Mouse (Mus musculus): Measurements from ENCODE around the gene Abtb2. TPM values are rescaled to one million over a fixed set of nuclear protein-coding genes. Genes with fewer than 3 reads are reported as not detected.

Abtb2 gene
- total and polyA plus RNA-seq, 2 experiments, result 6.5 to 15.1 TPM

DNA sequence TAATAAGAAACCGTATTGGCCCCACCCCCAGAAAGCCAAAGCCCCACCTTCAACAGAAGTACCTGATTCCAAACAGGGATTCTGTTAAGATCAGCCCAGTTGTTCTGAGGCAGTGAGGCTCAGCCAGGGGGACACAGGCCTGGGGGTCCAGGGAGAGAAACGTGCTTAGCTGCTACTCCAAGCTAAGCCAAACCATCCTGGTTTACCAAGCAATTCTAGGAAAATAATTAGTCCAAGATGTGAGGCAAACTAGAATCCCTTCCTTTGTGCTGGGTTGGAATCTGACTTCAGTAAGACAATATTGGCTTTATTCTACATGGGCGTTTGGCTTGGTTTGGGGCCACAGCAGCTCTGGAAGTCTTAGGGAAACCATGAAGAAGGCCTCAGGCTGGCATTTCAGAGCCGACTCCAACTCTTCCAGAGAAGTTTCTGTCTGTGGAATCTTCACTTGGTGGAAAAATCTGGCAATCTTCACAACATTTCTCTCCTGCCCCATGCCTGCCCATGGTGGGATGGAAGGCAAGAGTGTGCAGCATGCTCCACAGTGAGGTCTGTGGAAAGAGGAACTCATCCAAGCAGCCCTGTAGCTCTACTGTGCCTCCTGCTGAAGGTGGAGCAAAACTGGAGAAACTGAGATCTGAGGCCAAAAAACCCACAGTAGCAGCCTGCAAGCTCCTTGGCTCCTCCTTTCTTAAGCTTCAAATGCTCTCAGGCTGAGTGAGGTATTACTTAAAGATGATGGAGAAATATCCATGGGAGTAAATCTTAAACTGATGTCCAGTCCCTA lies 128.9 kb downstream of the Abtb2 start:
- H3K4me1 ChIP-seq (ENCODE audit: control insufficient read depth, insufficient read depth, low read length), result peaks cover 3% of the 10 kb centered on the region; the same call in 1 of the 2 replicates

DNA sequence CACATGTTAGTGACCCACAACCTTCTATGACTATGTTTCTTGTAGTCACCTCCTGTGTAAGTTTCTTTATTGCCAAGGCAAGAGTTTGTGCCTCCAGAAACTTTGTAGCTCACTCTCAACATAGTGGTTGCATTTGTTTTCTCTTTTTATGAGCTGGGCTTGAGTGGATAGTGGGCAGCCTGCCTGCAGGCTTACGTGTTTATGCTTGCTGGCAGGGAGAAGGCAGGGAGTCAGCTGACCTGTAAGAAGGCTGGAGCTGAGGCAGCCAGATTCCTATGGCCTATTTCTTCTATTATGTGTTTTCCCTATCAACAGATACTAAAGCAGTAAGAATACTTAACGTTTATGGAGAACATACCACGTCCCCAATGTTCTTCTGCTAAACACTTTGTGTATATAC lies 130.1 kb downstream of the Abtb2 start:
- Histone ChIP-seq H3K27ac (replicated peaks; ENCODE audit: insufficient read depth, low read depth, low read length) (no peak overlapping the region), H3K9ac (ENCODE audit: low read depth, low read length) (no peak overlapping the region), H3K79me2 (ENCODE audit: control insufficient read depth, insufficient read depth, low read length) (no peaks in the 10 kb centered on the region), H3K4me3 (ENCODE audit: insufficient read depth, low read depth, low read length) (no peak overlapping the region), H3K36me3 (ENCODE audit: control insufficient read depth, insufficient read depth, low read length) (0 out of 2 replicates have a peak, but pooled peaks cover 2% of the 10 kb centered on the region), H3K27me3 (ENCODE audit: control insufficient read depth, insufficient read depth, low read length) (no peaks in the 10 kb centered on the region), H3K4me1 (ENCODE audit: control insufficient read depth, insufficient read depth, low read length) (no peaks in the 10 kb centered on the region)
- no peak for TF ChIP-seq CTCF (IDR thresholded peaks at IDR 0.05; ENCODE audit: low read depth, low read length)
- no peak for TF ChIP-seq POLR2A (IDR thresholded peaks at IDR 0.05; ENCODE audit: extremely low read depth, insufficient read depth, low read length)
- 57% methylated on average over 3 of the region's 3 CpGs for WGBS
- DNase-seq (ENCODE audit: extremely low read depth, low read depth, low spot score), result peak; percentile 61

More for the DNA sequence above, 128.9 kb downstream of the Abtb2 start:
- no peaks in the 10 kb centered on the region for H3K27me3 ChIP-seq (ENCODE audit: control insufficient read depth, insufficient read depth, low read length)
- TF ChIP-seq POLR2A (IDR thresholded peaks at IDR 0.05; ENCODE audit: extremely low read depth, insufficient read depth, low read length) (no peak), CTCF (IDR thresholded peaks at IDR 0.05; ENCODE audit: low read depth, low read length) (no peak)
- H3K4me3 ChIP-seq (ENCODE audit: insufficient read depth, low read depth, low read length), result no peak overlapping the region
- H3K27ac ChIP-seq (replicated peaks; ENCODE audit: insufficient read depth, low read depth, low read length), result no peak overlapping the region
- 88% methylated on average over 4 of the region's 4 CpGs for WGBS
- H3K36me3 ChIP-seq (ENCODE audit: control insufficient read depth, insufficient read depth, low read length), result no peaks in the 10 kb centered on the region
- no peak overlapping the region for H3K9ac ChIP-seq (ENCODE audit: low read depth, low read length)
- H3K79me2 ChIP-seq (ENCODE audit: control insufficient read depth, insufficient read depth, low read length), result no peaks in the 10 kb centered on the region
- no peak for DNase-seq (ENCODE audit: extremely low read depth, low read depth, low spot score)

DNA sequence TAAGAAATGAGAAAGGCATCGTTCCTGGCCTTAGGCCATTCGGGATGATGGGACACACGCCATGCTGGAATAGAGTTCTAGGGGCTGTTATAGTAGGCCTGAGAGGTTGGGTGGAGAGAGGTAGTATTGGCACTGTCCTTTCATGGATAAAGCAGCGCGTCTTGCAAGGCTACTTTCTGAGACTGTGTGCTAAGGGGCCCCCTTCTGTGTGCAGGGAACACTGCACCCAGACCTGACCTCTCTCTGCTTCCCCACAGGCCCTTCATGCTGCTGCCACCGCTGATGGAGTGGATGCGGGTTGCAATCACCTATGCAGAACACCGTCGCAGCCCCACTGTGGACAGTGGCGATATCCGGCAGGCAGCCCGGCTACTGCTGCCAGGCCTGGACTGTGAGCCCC lies 134.4 kb downstream of the Abtb2 start:
- H3K27ac ChIP-seq (replicated peaks; ENCODE audit: insufficient read depth, low read depth, low read length), result no peak overlapping the region
- peaks cover 3% of the 10 kb centered on the region; the same call in 1 of the 2 replicates for H3K36me3 ChIP-seq (ENCODE audit: control insufficient read depth, insufficient read depth, low read length)
- 0 out of 2 replicates have a peak, but pooled peaks have one; percentile 12 for TF ChIP-seq CTCF (IDR thresholded peaks at IDR 0.05; ENCODE audit: low read depth, low read length)
- TF ChIP-seq POLR2A (IDR thresholded peaks at IDR 0.05; ENCODE audit: extremely low read depth, insufficient read depth, low read length), result no peak
- H3K9ac ChIP-seq (ENCODE audit: low read depth, low read length), result no peak overlapping the region
- no peaks in the 10 kb centered on the region for H3K79me2 ChIP-seq (ENCODE audit: control insufficient read depth, insufficient read depth, low read length)
- H3K4me1 ChIP-seq (ENCODE audit: control insufficient read depth, insufficient read depth, low read length), result peaks cover 2% of the 10 kb centered on the region; the same call in 1 of the 2 replicates
- H3K27me3 ChIP-seq (ENCODE audit: control insufficient read depth, insufficient read depth, low read length), result no peaks in the 10 kb centered on the region
- DNase-seq (ENCODE audit: extremely low read depth, low read depth, low spot score), result no peak
- 94% methylated on average over 12 of the region's 12 CpGs for WGBS
- no peak overlapping the region for H3K4me3 ChIP-seq (ENCODE audit: insufficient read depth, low read depth, low read length)

DNA sequence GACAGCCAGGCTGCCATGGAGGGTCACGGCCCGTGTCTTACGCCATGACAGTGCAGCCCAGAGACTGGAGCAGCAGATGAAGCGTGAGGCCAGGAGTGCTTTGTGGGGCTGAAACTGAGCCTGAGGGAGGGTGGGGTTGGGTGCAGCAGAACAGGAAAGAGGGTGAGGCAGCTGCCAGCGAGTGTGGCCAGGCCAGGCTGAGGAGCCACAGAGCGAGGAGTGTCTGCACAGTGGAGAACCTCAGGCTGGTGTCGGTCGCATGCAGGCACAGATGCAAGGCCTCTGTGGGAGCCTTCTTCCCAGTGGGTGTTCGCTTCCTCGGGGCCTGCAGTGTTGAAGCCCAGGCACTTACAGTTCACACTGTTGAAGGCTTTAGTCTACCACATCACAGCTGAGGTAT lies 137.2 kb downstream of the Abtb2 start:
- Histone ChIP-seq H3K27ac (replicated peaks; ENCODE audit: insufficient read depth, low read depth, low read length) (no peak overlapping the region), H3K4me1 (ENCODE audit: control insufficient read depth, insufficient read depth, low read length) (peaks cover 10% of the 10 kb centered on the region), H3K9ac (ENCODE audit: low read depth, low read length) (no peak overlapping the region), H3K4me3 (ENCODE audit: insufficient read depth, low read depth, low read length) (no peak overlapping the region), H3K79me2 (ENCODE audit: control insufficient read depth, insufficient read depth, low read length) (no peaks in the 10 kb centered on the region), H3K27me3 (ENCODE audit: control insufficient read depth, insufficient read depth, low read length) (no peaks in the 10 kb centered on the region), H3K36me3 (ENCODE audit: control insufficient read depth, insufficient read depth, low read length) (peaks cover 3% of the 10 kb centered on the region; the same call in 1 of the 2 replicates)
- DNase-seq (ENCODE audit: extremely low read depth, low read depth, low spot score), result no peak
- TF ChIP-seq CTCF (IDR thresholded peaks at IDR 0.05; ENCODE audit: low read depth, low read length) (no peak), POLR2A (IDR thresholded peaks at IDR 0.05; ENCODE audit: extremely low read depth, insufficient read depth, low read length) (no peak)
- 72% methylated on average over 10 of the region's 10 CpGs for WGBS

DNA sequence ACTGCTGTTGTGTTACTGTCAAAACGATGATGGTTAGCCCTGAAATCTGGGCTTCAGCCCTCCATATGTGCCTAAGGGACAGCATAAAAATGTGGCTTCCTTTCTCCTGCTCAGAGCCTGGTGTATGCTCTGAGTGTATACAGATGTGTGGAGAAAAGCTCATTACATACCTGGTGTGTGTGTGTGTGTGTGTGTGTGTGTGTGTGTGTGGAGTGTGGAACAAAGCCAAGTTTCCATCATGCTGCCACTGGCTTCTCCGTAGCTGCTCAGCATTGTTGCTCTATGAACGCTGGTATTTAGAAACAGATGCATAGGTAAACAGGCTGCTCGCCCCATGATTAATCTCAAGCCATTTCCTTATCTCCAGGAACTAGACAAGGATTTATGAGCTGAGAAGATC lies 137.8 kb downstream of the Abtb2 start:
- Histone ChIP-seq H3K27ac (replicated peaks; ENCODE audit: insufficient read depth, low read depth, low read length) (no peak overlapping the region), H3K27me3 (ENCODE audit: control insufficient read depth, insufficient read depth, low read length) (no peaks in the 10 kb centered on the region), H3K4me1 (ENCODE audit: control insufficient read depth, insufficient read depth, low read length) (peaks cover 10% of the 10 kb centered on the region), H3K4me3 (ENCODE audit: insufficient read depth, low read depth, low read length) (no peak overlapping the region), H3K9ac (ENCODE audit: low read depth, low read length) (no peak overlapping the region), H3K79me2 (ENCODE audit: control insufficient read depth, insufficient read depth, low read length) (no peaks in the 10 kb centered on the region), H3K36me3 (ENCODE audit: control insufficient read depth, insufficient read depth, low read length) (peaks cover 3% of the 10 kb centered on the region; the same call in 1 of the 2 replicates)
- WGBS, result 64% methylated on average over 4 of the region's 4 CpGs
- no peak for DNase-seq (ENCODE audit: extremely low read depth, low read depth, low spot score)
- no peak for TF ChIP-seq CTCF (IDR thresholded peaks at IDR 0.05; ENCODE audit: low read depth, low read length)
- no peak for TF ChIP-seq POLR2A (IDR thresholded peaks at IDR 0.05; ENCODE audit: extremely low read depth, insufficient read depth, low read length)

DNA sequence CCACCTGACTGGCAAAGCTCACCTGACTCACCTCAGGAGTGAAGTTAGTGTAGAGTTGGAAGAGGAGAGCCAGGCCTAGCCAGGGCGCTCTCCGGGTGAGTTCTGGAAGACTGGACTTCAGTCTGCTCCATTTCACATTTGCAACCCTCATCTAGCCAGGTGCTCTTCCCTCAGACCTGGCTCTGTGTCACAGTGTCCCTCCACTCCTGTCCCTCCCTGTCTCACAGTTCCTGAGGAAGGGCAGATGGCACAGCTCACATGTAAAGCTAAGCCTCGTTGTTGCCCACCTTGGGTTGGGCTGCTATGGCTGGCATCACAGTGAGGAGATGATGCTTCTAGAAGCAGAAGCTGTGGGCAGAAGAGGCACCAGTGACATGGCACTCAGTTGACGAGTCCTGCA lies 139.7 kb downstream of the Abtb2 start:
- no peaks in the 10 kb centered on the region for H3K27me3 ChIP-seq (ENCODE audit: control insufficient read depth, insufficient read depth, low read length)
- no peak for TF ChIP-seq POLR2A (IDR thresholded peaks at IDR 0.05; ENCODE audit: extremely low read depth, insufficient read depth, low read length)
- no peak for TF ChIP-seq CTCF (IDR thresholded peaks at IDR 0.05; ENCODE audit: low read depth, low read length)

More for the DNA sequence above, 139.7 kb downstream of the Abtb2 start:
- Histone ChIP-seq H3K4me1 (ENCODE audit: control insufficient read depth, insufficient read depth, low read length) (peaks cover 12% of the 10 kb centered on the region), H3K4me3 (ENCODE audit: insufficient read depth, low read depth, low read length) (no peak overlapping the region), H3K79me2 (ENCODE audit: control insufficient read depth, insufficient read depth, low read length) (no peaks in the 10 kb centered on the region), H3K27ac (replicated peaks; ENCODE audit: insufficient read depth, low read depth, low read length) (no peak overlapping the region; the same call in 1 of the 2 replicates), H3K36me3 (ENCODE audit: control insufficient read depth, insufficient read depth, low read length) (peaks cover 3% of the 10 kb centered on the region; the same call in 1 of the 2 replicates), H3K9ac (ENCODE audit: low read depth, low read length) (no peak overlapping the region)
- peak; percentile 45 for DNase-seq (ENCODE audit: extremely low read depth, low read depth, low spot score)
- WGBS, result 59% methylated on average over 4 of the region's 4 CpGs

All from liver, adult 2 months (tissue).